Mouse (Mus musculus) natural killer cell, adult 2 months (primary cell): ENCODE results near the gene Gnl1.
"Not testable (repeated sequence)": the region's sequence is repeated elsewhere in the genome, so short reads cannot be mapped to it uniquely, and the experiment has no call there.

Experiments used
- DNase-seq, 2 experiments: peaks; one replicate each; pipeline ENCODE4 v3.0.0; 2022; ENCODE audit warnings: low spot score in 2 of 2

Gnl1 gene

DNA sequence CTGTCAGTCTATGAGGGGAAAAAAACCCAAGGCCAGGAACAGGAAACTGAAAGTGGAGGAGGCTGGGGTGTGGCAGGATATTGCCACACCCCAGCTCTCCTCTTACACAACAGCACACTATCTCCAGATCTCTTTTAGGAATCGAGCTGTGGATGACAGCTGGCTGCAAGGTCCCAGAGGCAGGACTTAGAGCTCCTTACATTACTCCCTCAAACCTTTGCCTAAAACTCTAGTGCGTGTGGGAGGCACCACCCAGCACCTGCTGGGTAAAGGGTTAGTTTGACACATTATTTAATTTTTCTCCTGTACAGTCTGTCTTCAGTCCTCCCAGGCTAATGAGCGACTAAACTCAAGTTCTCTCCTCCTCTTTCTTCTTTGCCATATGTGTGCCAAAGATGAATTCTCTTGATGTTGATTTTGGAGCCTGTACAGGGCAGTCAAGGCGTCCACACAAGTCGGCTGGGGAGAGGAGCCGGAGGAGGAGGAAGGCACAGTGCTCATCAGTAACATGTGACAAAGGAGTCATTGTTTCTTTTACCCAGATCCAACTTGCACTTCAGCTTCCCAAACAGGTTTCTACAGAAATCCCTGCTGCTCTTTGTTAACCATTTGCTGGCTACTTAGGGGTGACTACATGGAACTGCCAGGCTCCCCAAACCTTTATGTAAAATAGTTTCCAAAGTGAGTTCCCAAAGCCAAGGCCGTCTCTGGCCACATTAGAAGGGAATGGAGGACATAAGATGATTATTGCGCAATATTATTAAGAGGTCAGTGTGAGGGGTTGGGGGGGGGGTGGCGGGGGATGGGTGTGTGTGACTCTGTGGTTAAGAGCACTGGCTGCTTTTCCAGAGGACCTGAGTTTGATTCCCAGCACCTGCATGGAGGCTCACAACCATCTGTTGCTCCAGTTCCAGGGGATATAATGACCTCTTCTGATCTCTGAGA lies 44.3 kb downstream of the Gnl1 start:
- peak in 1 of 2 experiments; percentile 21 for DNase-seq

- no peak for DNase-seq
Measured at GRCm38 (mm10) chr17:36025197-36025596, 45.5 kb downstream of the Gnl1 start.

DNA sequence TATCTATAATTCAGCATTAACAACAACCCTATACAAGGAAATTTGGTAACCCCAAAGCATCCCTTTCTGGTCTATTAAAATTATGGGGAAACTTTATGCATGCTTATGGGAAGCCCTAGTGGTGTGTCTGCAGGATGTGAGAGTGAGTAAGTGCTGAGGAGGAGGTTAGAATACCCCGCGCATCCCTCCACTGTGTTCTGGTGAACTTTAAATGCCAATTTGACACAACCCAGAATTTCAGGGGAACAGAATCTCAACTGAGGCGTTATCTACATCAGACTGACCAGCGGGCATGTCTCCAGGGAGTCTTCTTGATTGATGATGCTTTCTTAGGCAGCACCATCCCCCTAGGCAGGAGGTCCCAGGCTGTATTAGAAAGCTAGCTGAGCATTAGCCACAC lies 46.2 kb downstream of the Gnl1 start:
- DNase-seq = no peak

GRCm38 (mm10) chr17:36027663-36028062 lies 48.0 kb downstream of the Gnl1 start:
- no peak for DNase-seq

DNA sequence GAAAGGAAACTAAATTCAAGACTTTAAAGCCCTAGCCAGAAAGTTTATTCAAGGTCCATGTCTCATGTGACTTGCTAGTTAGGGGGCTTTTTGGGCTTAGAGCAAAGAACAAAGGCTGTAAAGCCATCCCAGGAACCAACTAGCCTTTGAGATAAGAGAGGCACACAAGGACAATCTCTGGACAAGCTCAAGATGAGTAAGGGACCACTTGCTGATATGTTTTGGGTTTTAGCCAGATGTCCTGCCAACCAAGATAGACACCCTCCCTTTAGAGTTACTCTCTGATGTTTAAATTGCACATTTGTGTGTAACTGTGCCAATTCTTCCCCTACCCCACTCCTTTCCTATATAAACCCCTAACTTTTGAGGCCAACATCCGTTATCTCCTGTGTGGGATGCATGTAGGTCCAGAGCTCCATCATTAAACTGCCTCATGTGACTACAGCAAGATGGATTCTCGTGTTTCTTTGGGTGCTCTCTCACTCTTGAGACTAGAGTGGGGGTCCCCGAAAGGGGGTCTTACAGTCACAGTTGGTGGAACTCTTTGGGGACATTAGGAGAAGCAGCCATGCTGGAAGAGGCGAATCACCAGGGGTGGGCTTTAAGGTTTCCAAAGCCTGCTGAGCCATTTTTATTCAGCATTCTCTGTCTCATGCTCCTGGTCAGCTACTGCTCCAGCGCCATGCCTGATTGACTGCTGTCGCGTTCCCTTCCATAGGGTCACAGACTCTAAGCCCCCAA lies 49.4 kb downstream of the Gnl1 start:
- no peak for DNase-seq

- not testable (repeated sequence) for DNase-seq
Measured at GRCm38 (mm10) chr17:36030046-36030702, 50.5 kb downstream of the Gnl1 start.

- DNase-seq = not testable (repeated sequence)
Measured at GRCm38 (mm10) chr17:36030703-36031582, 51.3 kb downstream of the Gnl1 start.

DNA sequence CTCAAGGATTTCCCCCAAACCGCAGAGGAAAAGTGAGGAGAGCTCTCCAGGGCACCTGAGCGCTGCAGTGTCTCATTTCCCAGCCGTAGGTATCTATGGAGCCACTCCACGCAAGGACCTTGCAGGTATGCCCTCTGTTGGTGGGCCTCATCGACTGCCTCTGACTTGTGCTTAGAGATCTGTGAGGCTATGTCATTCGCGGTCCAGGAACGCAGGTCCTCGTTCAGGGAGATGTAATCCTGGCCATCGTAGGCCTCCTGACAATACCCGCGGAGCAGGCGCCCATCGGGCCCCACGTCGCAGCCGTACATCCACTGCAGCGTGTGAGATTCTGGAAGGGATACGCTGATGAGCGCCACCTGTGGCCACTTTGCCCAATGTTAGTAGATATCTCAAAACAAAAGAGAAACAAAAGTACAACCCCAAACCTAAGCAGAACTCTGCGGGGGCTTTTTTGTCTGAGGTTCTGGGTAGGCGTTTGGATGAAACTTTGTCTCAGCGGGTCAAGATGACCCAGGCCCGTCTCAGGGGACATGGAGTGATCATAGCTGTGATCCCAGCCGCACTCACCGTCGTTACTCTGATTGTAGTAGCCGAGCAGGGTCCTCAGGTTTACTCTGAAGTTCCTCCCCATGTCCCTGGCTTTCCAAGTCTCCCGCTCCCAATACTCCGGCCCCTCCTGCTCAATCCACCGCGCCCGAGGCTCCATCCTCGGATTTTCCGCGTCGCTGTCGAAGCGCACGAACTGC lies 52.1 kb downstream of the Gnl1 start:
- peak; percentile 66 to 73 for DNase-seq

DNA sequence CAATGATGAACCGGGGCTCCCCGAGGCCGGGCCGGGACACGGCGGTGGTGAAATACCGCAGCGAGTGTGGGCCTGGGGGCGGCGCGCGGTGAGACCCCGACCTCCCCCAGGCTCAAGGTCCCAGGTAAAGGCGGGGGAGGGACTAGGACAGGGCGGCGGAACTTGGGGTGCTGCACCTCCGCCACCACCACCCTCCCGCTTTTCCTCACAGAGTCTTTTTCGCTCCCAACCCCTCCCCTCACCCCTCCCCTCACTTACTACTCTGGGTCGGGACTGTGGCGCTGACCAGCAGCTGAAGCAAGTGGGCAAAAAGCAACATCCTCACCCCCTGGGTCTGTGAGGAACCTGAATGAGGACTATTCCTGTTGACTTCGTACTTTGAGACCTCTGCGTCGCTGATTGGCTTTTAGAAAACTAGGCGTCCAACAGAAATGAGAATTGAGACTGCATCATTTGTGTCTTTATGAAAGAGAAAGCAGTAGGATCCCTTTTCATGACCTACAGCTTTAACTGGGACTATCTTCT lies 52.8 kb downstream of the Gnl1 start, which contains the start of gene H2-T23:
H2-T23 (minus strand) TSS at position 505 of the 525 bp plus-strand sequence.
- DNase-seq = peak; percentile 64 to 73

GRCm38 (mm10) chr17:36034524-36034923 lies 54.9 kb downstream of the Gnl1 start:
- DNase-seq = not testable (repeated sequence)

- DNase-seq = peak; percentile 58 to 72
Measured at GRCm38 (mm10) chr17:36035010-36035638, 55.5 kb downstream of the Gnl1 start.

- DNase-seq = not testable (repeated sequence)
Measured at GRCm38 (mm10) chr17:36036126-36036525, 56.5 kb downstream of the Gnl1 start.
